Mouse (Mus musculus) midbrain, embryonic 13.5 days (tissue): ENCODE results near the gene Agmo. TPM values are rescaled to one million over a fixed set of nuclear protein-coding genes. Genes with fewer than 3 reads are reported as not detected.

Experiments
- ATAC-seq: fragments of 200-750 bp; cut with Nextera tagmentation; 2 replicates; pipeline ENCODE4 v1.8.0; 2017; ENCODE audit warnings: mild to moderate bottlenecking, moderate TSS enrichment, moderate library complexity
- H3K27ac ChIP-seq: fragments of 300-500 bp; sonication (generic); 2 replicates; pipeline ENCODE4 v1.5.1; 2015; ENCODE audit warnings: inconsistent platforms, mild to moderate bottlenecking, moderate library complexity
- H3K27me3 ChIP-seq: fragments of 300-500 bp; sonication (generic); 2 replicates; pipeline ENCODE4 v1.6.1; 2015; ENCODE audit warnings: mild to moderate bottlenecking, inconsistent platforms
- H3K36me3 ChIP-seq: fragments of 300-500 bp; sonication (generic); 2 replicates; pipeline ENCODE4 v1.6.1; 2015; ENCODE audit warnings: mild to moderate bottlenecking, inconsistent platforms
- H3K4me1 ChIP-seq: fragments of 300-500 bp; sonication (generic); replicated peaks from 2 replicates; pipeline ENCODE4 v1.6.1; 2015; ENCODE audit warnings: inconsistent platforms
- H3K4me2 ChIP-seq: fragments of 300-500 bp; sonication (generic); replicated peaks from 2 replicates; pipeline ENCODE4 v1.6.1; 2015; ENCODE audit warnings: moderate library complexity, mild to moderate bottlenecking, inconsistent platforms
- H3K4me3 ChIP-seq: fragments of 300-500 bp; sonication (generic); replicated peaks from 2 replicates; pipeline ENCODE4 v1.5.1; 2015; ENCODE audit warnings: mild to moderate bottlenecking, inconsistent platforms
- H3K9ac ChIP-seq: fragments of 300-500 bp; sonication (generic); replicated peaks from 2 replicates; pipeline ENCODE4 v1.6.1; 2015; ENCODE audit warnings: mild to moderate bottlenecking, inconsistent platforms
- H3K9me3 ChIP-seq: fragments of 300-500 bp; sonication (generic); 2 replicates; pipeline ENCODE4 v1.6.1; 2016; ENCODE audit warnings: mild to moderate bottlenecking, inconsistent platforms
- WGBS: fragments of 180-500 bp; shearing (Covaris S2); methylation state at CpG from one replicate; pipeline ENCODE4 v1.1.7; 2015; 5-methylcytosine and 5-hydroxymethylcytosine counted together
- polyA plus RNA-seq: library from polyadenylated mRNA; unstranded; fragments of >200 nt; fragmentation: Nextera tagmentation; extraction: Ambion mirVana; gene quantifications from 2 replicates; pipeline ENCODE4 v1.2.1, GENCODE M21; 2015

The Agmo gene
- polyA plus RNA-seq = 0.27 and 0.74 TPM in 2 replicates

- Histone ChIP-seq H3K27me3 (no peaks in the 10 kb centered on the region), H3K4me3 (no peak within 1 kb of the TSS), H3K4me1 (no peaks in the 10 kb centered on the region), H3K4me2 (no peak within 1 kb of the TSS), H3K36me3 (no peaks in the 10 kb centered on the region), H3K27ac (no peak within 1 kb of the TSS), H3K9ac (no peak within 1 kb of the TSS), H3K9me3 (no peaks in the 10 kb centered on the region)
- no peak for ATAC-seq
- 61% methylated on average over 4 of the region's 4 CpGs for WGBS
Observed at GRCm38 (mm10) chr12:37241566-37242021, at the start of gene Agmo. Gene Agmo (plus strand): TSS chr12:37241641.

GRCm38 (mm10) chr12:37231119-37231518 is 10.3 kb upstream of the Agmo start:
- no peaks in the 10 kb centered on the region for H3K36me3 ChIP-seq
- no peak overlapping the region for H3K4me2 ChIP-seq
- no peak overlapping the region for H3K4me3 ChIP-seq
- no peak for ATAC-seq
- no peak overlapping the region for H3K27ac ChIP-seq
- H3K9me3 ChIP-seq = no peaks in the 10 kb centered on the region
- no peaks in the 10 kb centered on the region for H3K4me1 ChIP-seq
- 91% methylated on average over 1 of the region's 1 CpGs for WGBS
- no peaks in the 10 kb centered on the region for H3K27me3 ChIP-seq
- no peak overlapping the region for H3K9ac ChIP-seq

GRCm38 (mm10) chr12:37240975-37241565 is 371 bp upstream of the Agmo start:
- Histone ChIP-seq H3K4me2 (no peak overlapping the region), H3K4me3 (no peak overlapping the region), H3K9ac (no peak overlapping the region), H3K9me3 (no peaks in the 10 kb centered on the region), H3K27ac (no peak overlapping the region), H3K27me3 (no peaks in the 10 kb centered on the region), H3K4me1 (no peaks in the 10 kb centered on the region), H3K36me3 (no peaks in the 10 kb centered on the region)
- 74% methylated on average over 5 of the region's 5 CpGs for WGBS
- no peak for ATAC-seq

- ATAC-seq = no peak
- Histone ChIP-seq H3K27me3 (no peaks in the 10 kb centered on the region), H3K9me3 (no peaks in the 10 kb centered on the region), H3K36me3 (no peaks in the 10 kb centered on the region), H3K4me1 (no peaks in the 10 kb centered on the region), H3K4me2 (no peak overlapping the region), H3K4me3 (no peak overlapping the region), H3K27ac (no peak overlapping the region), H3K9ac (no peak overlapping the region)
- 88% methylated on average over 3 of the region's 3 CpGs for WGBS
Observed at GRCm38 (mm10) chr12:37242484-37242883, 1.0 kb downstream of the Agmo start.

GRCm38 (mm10) chr12:37244876-37245275 is 3.4 kb downstream of the Agmo start:
- Histone ChIP-seq H3K9me3 (no peaks in the 10 kb centered on the region), H3K4me1 (no peaks in the 10 kb centered on the region), H3K9ac (no peak overlapping the region), H3K27me3 (no peaks in the 10 kb centered on the region), H3K4me2 (no peak overlapping the region), H3K27ac (no peak overlapping the region), H3K36me3 (no peaks in the 10 kb centered on the region), H3K4me3 (no peak overlapping the region)
- 98% methylated on average over 1 of the region's 1 CpGs for WGBS
- ATAC-seq = no peak

- Histone ChIP-seq H3K4me3 (no peak overlapping the region), H3K36me3 (no peaks in the 10 kb centered on the region), H3K4me2 (no peak overlapping the region), H3K9me3 (no peaks in the 10 kb centered on the region), H3K9ac (no peak overlapping the region), H3K27ac (no peak overlapping the region), H3K4me1 (no peaks in the 10 kb centered on the region), H3K27me3 (no peaks in the 10 kb centered on the region)
- 93% methylated on average over 5 of the region's 5 CpGs for WGBS
- ATAC-seq = no peak
Observed at GRCm38 (mm10) chr12:37251688-37252087, 10.2 kb downstream of the Agmo start.

GRCm38 (mm10) chr12:37257099-37257498 is 15.7 kb downstream of the Agmo start:
- Histone ChIP-seq H3K4me2 (no peak overlapping the region), H3K27ac (no peak overlapping the region), H3K9me3 (no peaks in the 10 kb centered on the region), H3K36me3 (no peaks in the 10 kb centered on the region), H3K4me1 (no peaks in the 10 kb centered on the region), H3K9ac (no peak overlapping the region), H3K4me3 (no peak overlapping the region), H3K27me3 (no peaks in the 10 kb centered on the region)
- WGBS = 81% methylated on average over 2 of the region's 2 CpGs
- no peak for ATAC-seq

- H3K4me2 ChIP-seq = no peak overlapping the region
- no peak for ATAC-seq
- H3K36me3 ChIP-seq = no peaks in the 10 kb centered on the region
- H3K27me3 ChIP-seq = no peaks in the 10 kb centered on the region
- H3K4me1 ChIP-seq = no peaks in the 10 kb centered on the region
- H3K9me3 ChIP-seq = no peaks in the 10 kb centered on the region
- H3K4me3 ChIP-seq = no peak overlapping the region
- no peak overlapping the region for H3K27ac ChIP-seq
- H3K9ac ChIP-seq = no peak overlapping the region
Observed at GRCm38 (mm10) chr12:37259771-37260528, 18.5 kb downstream of the Agmo start.

GRCm38 (mm10) chr12:37263685-37264084 is 22.2 kb downstream of the Agmo start:
- H3K4me3 ChIP-seq = no peak overlapping the region
- ATAC-seq = no peak
- no peaks in the 10 kb centered on the region for H3K9me3 ChIP-seq

GRCm38 (mm10) chr12:37268636-37269152 is 27.3 kb downstream of the Agmo start:
- H3K27me3 ChIP-seq = no peaks in the 10 kb centered on the region
- no peak overlapping the region for H3K9ac ChIP-seq
- WGBS = 76% methylated on average over 6 of the region's 6 CpGs
- ATAC-seq = no peak
- no peaks in the 10 kb centered on the region for H3K36me3 ChIP-seq
- no peak overlapping the region for H3K27ac ChIP-seq
- H3K4me2 ChIP-seq = no peak overlapping the region
- H3K4me3 ChIP-seq = no peak overlapping the region
- no peaks in the 10 kb centered on the region for H3K9me3 ChIP-seq
- no peaks in the 10 kb centered on the region for H3K4me1 ChIP-seq

More at GRCm38 (mm10) chr12:37263685-37264084, 22.2 kb downstream of the Agmo start:
- H3K27ac ChIP-seq = no peak overlapping the region
- 84% methylated on average over 3 of the region's 3 CpGs for WGBS
- no peak overlapping the region for H3K4me2 ChIP-seq
- no peaks in the 10 kb centered on the region for H3K36me3 ChIP-seq
- no peaks in the 10 kb centered on the region for H3K27me3 ChIP-seq
- H3K4me1 ChIP-seq = no peaks in the 10 kb centered on the region
- no peak overlapping the region for H3K9ac ChIP-seq

- Histone ChIP-seq H3K9me3 (no peaks in the 10 kb centered on the region), H3K4me1 (no peaks in the 10 kb centered on the region), H3K4me3 (no peak overlapping the region), H3K27ac (no peak overlapping the region), H3K9ac (no peak overlapping the region), H3K4me2 (no peak overlapping the region), H3K27me3 (no peaks in the 10 kb centered on the region), H3K36me3 (no peaks in the 10 kb centered on the region)
- 78% methylated on average over 3 of the region's 3 CpGs for WGBS
- peak; percentile 66; the same call in 1 of the 2 replicates for ATAC-seq
Observed at GRCm38 (mm10) chr12:37272660-37273059, 31.2 kb downstream of the Agmo start.

GRCm38 (mm10) chr12:37273964-37274657 is 32.7 kb downstream of the Agmo start:
- H3K9ac ChIP-seq = no peak overlapping the region
- H3K4me2 ChIP-seq = no peak overlapping the region
- H3K4me1 ChIP-seq = no peaks in the 10 kb centered on the region
- H3K27ac ChIP-seq = no peak overlapping the region
- 82% methylated on average over 5 of the region's 5 CpGs for WGBS
- H3K36me3 ChIP-seq = no peaks in the 10 kb centered on the region
- ATAC-seq = peak; percentile 65
- no peaks in the 10 kb centered on the region for H3K9me3 ChIP-seq
- H3K4me3 ChIP-seq = no peak overlapping the region
- H3K27me3 ChIP-seq = no peaks in the 10 kb centered on the region
